Mouse (Mus musculus) kidney, postnatal 4 days (tissue): Measurements from ENCODE around the gene Pign.

Source experiments
- DNase-seq, 2 experiments: peaks; one replicate each; pipeline ENCODE4 v3.0.0; 2021; ENCODE audit warnings: mixed read lengths in 2 of 2

Gene Pign

GRCm38 (mm10) chr1:105663171-105663961 is at the start of gene Pign, which contains the start of gene Relch:
Pign (minus strand) TSS chr1:105663677.
Relch (plus strand) TSS chr1:105663861.
- DNase-seq, result peak; percentile 99 to 100

GRCm38 (mm10) chr1:105712822-105713221 is 49.3 kb upstream of the Pign start:
- DNase-seq, result no peak

- peak; percentile 42 to 48 for DNase-seq
These were observed 47.8 kb upstream of the Pign start for GRCm38 (mm10) chr1:105711227-105711626.

- DNase-seq, result no peak
These were observed 45.9 kb upstream of the Pign start for GRCm38 (mm10) chr1:105709415-105709814.

- no peak for DNase-seq
These were observed 37.6 kb upstream of the Pign start for GRCm38 (mm10) chr1:105700984-105701530.

GRCm38 (mm10) chr1:105695581-105695980 is 32.1 kb upstream of the Pign start:
- no peak for DNase-seq

GRCm38 (mm10) chr1:105685501-105685900 is 22.0 kb upstream of the Pign start:
- DNase-seq, result no peak

GRCm38 (mm10) chr1:105680587-105680986 is 17.1 kb upstream of the Pign start:
- peak; percentile 12 to 24 for DNase-seq

GRCm38 (mm10) chr1:105674763-105675162 is 11.3 kb upstream of the Pign start:
- DNase-seq, result no peak

- no peak for DNase-seq
These were observed 6.2 kb upstream of the Pign start for GRCm38 (mm10) chr1:105669700-105670099.

GRCm38 (mm10) chr1:105663962-105664812 is 710 bp upstream of the Pign start:
- peak in 1 of 2 experiments; percentile 17 for DNase-seq

- no peak for DNase-seq
These were observed 682 bp downstream of the Pign start for GRCm38 (mm10) chr1:105662820-105663170.

- no peak for DNase-seq
These were observed 3.5 kb downstream of the Pign start for GRCm38 (mm10) chr1:105660015-105660414.

- DNase-seq, result no peak
These were observed 9.5 kb downstream of the Pign start for GRCm38 (mm10) chr1:105653981-105654380.

- DNase-seq, result no peak
These were observed 12.8 kb downstream of the Pign start for GRCm38 (mm10) chr1:105650650-105651049.

- no peak for DNase-seq
These were observed 19.4 kb downstream of the Pign start for GRCm38 (mm10) chr1:105644093-105644492.

GRCm38 (mm10) chr1:105630481-105630880 is 33.0 kb downstream of the Pign start:
- DNase-seq, result peak in 1 of 2 experiments; percentile 5

GRCm38 (mm10) chr1:105589673-105590072 is 73.8 kb downstream of the Pign start:
- no peak for DNase-seq

- no peak for DNase-seq
These were observed 74.8 kb downstream of the Pign start for GRCm38 (mm10) chr1:105588697-105589096.

GRCm38 (mm10) chr1:105582800-105583199 is 80.7 kb downstream of the Pign start:
- no peak for DNase-seq

- no peak for DNase-seq
These were observed 82.6 kb downstream of the Pign start for GRCm38 (mm10) chr1:105580909-105581308.

GRCm38 (mm10) chr1:105566051-105566450 is 97.4 kb downstream of the Pign start:
- no peak for DNase-seq

- DNase-seq, result no peak
These were observed 99.2 kb downstream of the Pign start for GRCm38 (mm10) chr1:105564289-105564688.
